Mouse (Mus musculus): ENCODE data around the gene Bysl.

The Bysl gene

GRCm38 (mm10) chr17:47552994-47553393 lies 58.3 kb downstream of the Bysl start:
- intact Hi-C loops (cut with DNase I): no loop called here

GRCm38 (mm10) chr17:47551049-47551448 lies 60.2 kb downstream of the Bysl start:
- intact Hi-C loops (cut with DNase I): no loop called here

Measured in adrenal gland (tissue).